Mouse (Mus musculus): ENCODE measurements around the gene Trim65.

- TF ChIP-seq CTCF (IDR thresholded peaks at IDR 0.05; ENCODE audit: low read depth) (no peak), EP300 (IDR thresholded peaks at IDR 0.05; ENCODE audit: low read depth) (no peak)
Measured at GRCm38 (mm10) chr11:116079511-116079910, 51.4 kb downstream of the Trim65 start.
